Mouse (Mus musculus) small intestine, adult 2 months (tissue): ENCODE data around the gene Fmo1. TPM values are rescaled to one million over a fixed set of nuclear protein-coding genes. Genes with fewer than 3 reads are reported as not detected.
A peak's percentile ranks its signal among the peaks of the same experiment; 100 is the strongest.

Experiments used
- H3K27ac ChIP-seq: fragments of 200-500 bp; 2 replicates; pipeline ENCODE4 v1.5.1; 2012; ENCODE audit warnings: low read depth, low read length, control low read depth, inconsistent platforms; ENCODE audit not compliant: insufficient read depth
- H3K27me3 ChIP-seq: fragments of 200-500 bp; 2 replicates; pipeline ENCODE4 v1.6.1; 2012; ENCODE audit warnings: mild to moderate bottlenecking, moderate library complexity, low read length, inconsistent platforms; ENCODE audit not compliant: control insufficient read depth, insufficient read depth
- H3K36me3 ChIP-seq: fragments of 200-500 bp; 2 replicates; pipeline ENCODE4 v1.6.1; 2012; ENCODE audit warnings: mild to moderate bottlenecking, low read length, control low read depth, inconsistent platforms; ENCODE audit not compliant: control insufficient read depth, insufficient read depth
- H3K4me1 ChIP-seq: fragments of 200-500 bp; 2 replicates; pipeline ENCODE4 v1.6.1; 2012; ENCODE audit warnings: low read length, inconsistent platforms, mixed read lengths; ENCODE audit not compliant: control insufficient read depth, insufficient read depth, insufficient read length
- H3K4me3 ChIP-seq: fragments of 200-500 bp; 2 replicates; pipeline ENCODE4 v1.5.1; 2012; ENCODE audit warnings: low read depth, mild to moderate bottlenecking, control low read depth, inconsistent platforms, low read length, moderate library complexity
- CTCF ChIP-seq: fragments of 200-500 bp; IDR thresholded peaks from 2 replicates; pipeline ENCODE4 v1.5.1; 2012; ENCODE audit warnings: low read depth, mild to moderate bottlenecking, control low read depth, inconsistent platforms, low read length, moderate library complexity, mixed read lengths; ENCODE audit not compliant: insufficient replicate concordance, insufficient read length; ENCODE audit errors: extremely low read depth
- POLR2A ChIP-seq: fragments of 200-500 bp; IDR thresholded peaks from 2 replicates; pipeline ENCODE4 v1.6.1; 2012; ENCODE audit warnings: low read depth, mild to moderate bottlenecking, control low read depth, inconsistent platforms, low read length, moderate library complexity
- WGBS: fragments of 180-500 bp; shearing (Covaris S2); methylation state at CpG from one replicate; pipeline ENCODE4 v1.1.7; 2018; 5-methylcytosine and 5-hydroxymethylcytosine counted together
- polyA plus RNA-seq: library from polyadenylated mRNA; depleted of rRNA; stranded (reverse); fragments of >200 nt; gene quantifications from 2 replicates; pipeline ENCODE4 v1.2.3, GENCODE M21; 2012

Gene Fmo1
- polyA plus RNA-seq, 1 experiment = 1.7 TPM

GRCm38 (mm10) chr1:162813836-162814156, 52.6 kb downstream of the Fmo1 start, which contains the start of gene Fmo4:
Gene Fmo4, minus strand, starts transcription at chr1:162813972.
- H3K36me3 ChIP-seq = peaks cover 11% of the 10 kb centered on the region
- TF ChIP-seq CTCF (peak; percentile 46; the same call in 1 of the 2 replicates), POLR2A (no peak)
- WGBS = 19% methylated on average over 8 of the region's 8 CpGs
- H3K27ac ChIP-seq = peak within 1 kb of the TSS; percentile 98
- H3K4me3 ChIP-seq = peak within 1 kb of the TSS; percentile 50
- H3K4me1 ChIP-seq = peaks cover 18% of the 10 kb centered on the region; the same call in 1 of the 2 replicates
- H3K27me3 ChIP-seq = no peaks in the 10 kb centered on the region

GRCm38 (mm10) chr1:162813143-162813835, 53.1 kb downstream of the Fmo1 start:
- TF ChIP-seq CTCF (no peak), POLR2A (no peak)
- peaks cover 14% of the 10 kb centered on the region for H3K36me3 ChIP-seq
- H3K27ac ChIP-seq = peak overlapping the region; percentile 98
- 29% methylated on average over 9 of the region's 9 CpGs for WGBS
- H3K27me3 ChIP-seq = no peaks in the 10 kb centered on the region
- peaks cover 18% of the 10 kb centered on the region; the same call in 1 of the 2 replicates for H3K4me1 ChIP-seq
- peak overlapping the region; percentile 50 for H3K4me3 ChIP-seq

GRCm38 (mm10) chr1:162808541-162808940, 57.9 kb downstream of the Fmo1 start:
- TF ChIP-seq CTCF (no peak), POLR2A (no peak)
- peaks cover 2% of the 10 kb centered on the region; the same call in 1 of the 2 replicates for H3K4me1 ChIP-seq
- H3K36me3 ChIP-seq = peaks cover 32% of the 10 kb centered on the region
- no peaks in the 10 kb centered on the region for H3K27me3 ChIP-seq
- WGBS = 94% methylated on average over 3 of the region's 3 CpGs
- no peak overlapping the region for H3K4me3 ChIP-seq
- no peak overlapping the region for H3K27ac ChIP-seq

DNA sequence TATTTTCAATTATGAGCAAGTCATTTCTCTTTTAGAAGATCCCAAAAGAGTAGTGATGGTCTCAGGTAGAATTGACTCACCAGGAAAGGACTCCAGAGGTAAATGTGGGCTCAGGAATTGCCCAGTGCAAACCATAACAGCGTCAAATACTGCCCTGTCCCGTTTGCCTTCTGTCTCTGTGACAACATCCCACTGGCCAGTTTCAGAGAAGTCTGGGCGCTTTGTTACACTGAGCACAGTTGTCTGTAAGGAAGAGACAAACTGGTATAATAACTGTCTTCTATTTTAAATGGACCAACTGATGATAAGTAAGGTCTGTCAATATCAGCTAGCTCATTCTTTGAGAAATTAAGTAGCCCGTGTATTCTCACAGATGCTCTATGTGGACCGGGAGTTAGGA, 59.0 kb downstream of the Fmo1 start:
- no peaks in the 10 kb centered on the region for H3K27me3 ChIP-seq
- TF ChIP-seq CTCF = no peak
- TF ChIP-seq POLR2A = no peak
- 89% methylated on average over 5 of the region's 5 CpGs for WGBS
- peaks cover 2% of the 10 kb centered on the region; the same call in 1 of the 2 replicates for H3K4me1 ChIP-seq
- no peak overlapping the region for H3K27ac ChIP-seq
- peaks cover 33% of the 10 kb centered on the region for H3K36me3 ChIP-seq
- no peak overlapping the region for H3K4me3 ChIP-seq

GRCm38 (mm10) chr1:162805011-162805410, 61.4 kb downstream of the Fmo1 start:
- Histone ChIP-seq H3K4me3 (no peak overlapping the region), H3K36me3 (peaks cover 28% of the 10 kb centered on the region), H3K27ac (no peak overlapping the region), H3K27me3 (no peaks in the 10 kb centered on the region), H3K4me1 (no peaks in the 10 kb centered on the region)
- 70% methylated on average over 5 of the region's 5 CpGs for WGBS
- no peak for TF ChIP-seq POLR2A
- no peak for TF ChIP-seq CTCF

DNA sequence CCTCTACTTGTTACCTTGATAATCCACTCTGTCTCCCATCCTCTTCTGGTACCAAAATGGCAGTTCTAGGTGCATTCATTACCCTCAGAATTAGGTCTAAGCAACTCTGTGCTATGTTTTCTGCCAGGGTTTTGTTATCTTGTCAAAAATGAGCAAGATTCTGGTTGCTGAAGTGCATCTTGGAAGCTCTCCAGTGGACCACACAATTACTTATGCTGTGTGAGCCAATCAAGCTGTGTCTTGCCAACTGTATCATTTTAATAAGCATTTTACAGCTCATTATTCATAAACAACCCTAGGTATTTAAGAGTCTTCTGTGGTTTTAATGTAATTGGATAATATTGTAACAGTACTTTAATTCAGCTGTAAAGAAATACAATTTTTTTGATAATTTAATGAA, 70.0 kb downstream of the Fmo1 start:
- Histone ChIP-seq H3K36me3 (peaks cover 22% of the 10 kb centered on the region), H3K27me3 (no peaks in the 10 kb centered on the region), H3K4me3 (no peak overlapping the region), H3K4me1 (no peaks in the 10 kb centered on the region), H3K27ac (no peak overlapping the region)
- TF ChIP-seq CTCF (no peak), POLR2A (no peak)

DNA sequence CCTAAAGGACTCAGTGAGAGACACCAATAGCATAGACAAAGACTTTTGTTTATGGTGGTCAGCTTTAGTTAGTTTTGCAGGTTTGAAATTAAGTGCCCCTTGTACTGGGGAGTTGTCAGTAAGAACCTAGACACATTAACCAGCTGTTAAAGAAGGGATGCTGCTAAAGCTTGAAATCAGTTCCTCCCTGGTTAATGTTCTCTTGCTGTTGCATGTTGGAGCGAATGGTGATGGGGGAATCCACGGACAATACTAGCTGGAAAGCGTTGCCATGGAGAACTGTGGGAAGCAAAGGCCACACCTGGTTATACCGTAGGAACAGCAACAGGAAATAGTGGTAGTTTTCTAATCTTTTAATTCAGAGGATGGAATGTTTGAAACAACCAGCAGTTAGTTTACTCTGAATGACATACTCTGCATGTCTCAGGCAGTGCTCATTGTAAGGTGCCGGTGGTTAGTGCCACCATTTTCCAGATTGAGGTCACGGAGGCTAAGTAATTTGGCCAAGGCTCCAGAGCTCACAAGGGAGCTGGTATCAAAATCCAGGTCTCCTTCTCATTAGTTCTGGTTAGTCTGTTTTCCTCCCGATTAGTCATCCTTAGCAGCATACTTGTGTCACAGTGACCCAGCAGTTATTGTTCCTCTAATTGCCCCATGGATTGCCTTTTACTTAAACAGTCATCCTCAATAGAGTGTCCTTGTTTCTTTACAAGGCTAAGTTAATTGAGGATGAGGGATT, 73.9 kb downstream of the Fmo1 start:
- no peak overlapping the region for H3K27ac ChIP-seq
- H3K4me1 ChIP-seq = no peaks in the 10 kb centered on the region
- no peaks in the 10 kb centered on the region for H3K27me3 ChIP-seq
- H3K36me3 ChIP-seq = peaks cover 22% of the 10 kb centered on the region
- 52% methylated on average over 7 of the region's 7 CpGs for WGBS
- H3K4me3 ChIP-seq = no peak overlapping the region
- TF ChIP-seq CTCF = no peak
- no peak for TF ChIP-seq POLR2A
